Mouse (Mus musculus) olfactory bulb, adult 2 months (tissue): Measurements from ENCODE around the gene Tbc1d5. TPM values are rescaled to one million over a fixed set of nuclear protein-coding genes. Genes with fewer than 3 reads are reported as not detected.

ENCODE experiments used
- H3K27ac ChIP-seq: fragments of 200-500 bp; 2 replicates; pipeline ENCODE4 v1.5.1; 2012; ENCODE audit warnings: low read depth, low read length; ENCODE audit not compliant: insufficient read depth
- H3K4me1 ChIP-seq: fragments of 200-500 bp; 2 replicates; pipeline ENCODE4 v1.6.1; 2012; ENCODE audit warnings: low read length; ENCODE audit not compliant: control insufficient read depth, insufficient read depth
- H3K4me3 ChIP-seq: fragments of 200-500 bp; 2 replicates; pipeline ENCODE4 v1.5.1; 2012; ENCODE audit warnings: mild to moderate bottlenecking, low read depth, low read length, moderate library complexity; ENCODE audit not compliant: insufficient read depth
- CTCF ChIP-seq: fragments of 200-500 bp; IDR thresholded peaks from 2 replicates; pipeline ENCODE4 v1.5.1; 2012; ENCODE audit warnings: low read depth, mild to moderate bottlenecking, low read length, moderate library complexity; ENCODE audit not compliant: insufficient read depth
- POLR2A ChIP-seq: fragments of 200-500 bp; IDR thresholded peaks from 2 replicates; pipeline ENCODE4 v1.6.1; 2012; ENCODE audit warnings: mild to moderate bottlenecking, low read depth, low read length, moderate library complexity; ENCODE audit not compliant: insufficient read depth
- WGBS: fragments of 180-500 bp; shearing (Covaris S2); methylation state at CpG from one replicate; pipeline ENCODE4 v1.1.7; 2018; 5-methylcytosine and 5-hydroxymethylcytosine counted together
- polyA plus RNA-seq: library from polyadenylated mRNA; stranded (reverse); fragments of >200 nt; gene quantifications from 2 replicates; pipeline ENCODE4 v1.2.4, GENCODE M21; 2012; ENCODE audit warnings: low replicate concordance; ENCODE audit not compliant: missing spikeins, insufficient read depth, insufficient read length

Tbc1d5 gene
- polyA plus RNA-seq, 1 experiment = not detected

DNA sequence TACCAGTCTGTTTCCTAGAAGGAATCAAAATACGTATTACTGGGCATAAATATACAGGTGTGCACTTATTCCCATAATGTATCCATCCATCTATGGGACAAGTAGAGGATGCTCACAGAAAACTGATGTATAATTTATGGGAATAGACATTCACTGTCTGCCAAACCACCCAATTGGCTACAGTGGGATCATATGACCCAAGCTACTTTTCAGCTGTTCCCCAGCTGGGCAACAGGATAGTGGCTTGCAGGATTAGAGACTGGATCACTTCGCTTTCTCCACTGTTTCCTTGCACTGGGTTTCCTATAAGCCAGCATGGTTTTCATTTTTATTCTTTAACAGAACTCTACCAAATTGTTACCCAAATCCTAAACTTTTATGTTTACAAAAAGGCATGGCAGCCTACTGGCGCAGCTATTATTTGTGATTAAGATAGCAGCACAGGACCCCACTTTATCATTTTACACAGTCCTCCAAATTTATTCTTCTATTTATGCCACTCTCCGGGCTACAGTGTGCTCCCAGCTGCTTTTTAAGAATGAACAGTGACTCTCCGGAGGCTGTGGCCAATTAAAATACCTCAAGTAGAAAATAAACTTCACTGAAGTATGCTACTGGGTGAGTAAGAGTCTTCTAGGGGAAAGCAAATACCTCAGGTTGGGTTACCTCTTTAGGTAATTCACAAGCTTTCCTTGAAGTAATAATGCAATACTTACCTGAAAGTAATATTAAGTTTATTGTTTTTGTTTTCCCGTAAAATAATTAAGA lies 270.4 kb downstream of the Tbc1d5 start:
- H3K27ac ChIP-seq = no peak overlapping the region
- WGBS = 65% methylated on average over 6 of the region's 6 CpGs
- no peaks in the 10 kb centered on the region for H3K4me1 ChIP-seq
- no peak for TF ChIP-seq CTCF
- TF ChIP-seq POLR2A = no peak
- no peak overlapping the region for H3K4me3 ChIP-seq

DNA sequence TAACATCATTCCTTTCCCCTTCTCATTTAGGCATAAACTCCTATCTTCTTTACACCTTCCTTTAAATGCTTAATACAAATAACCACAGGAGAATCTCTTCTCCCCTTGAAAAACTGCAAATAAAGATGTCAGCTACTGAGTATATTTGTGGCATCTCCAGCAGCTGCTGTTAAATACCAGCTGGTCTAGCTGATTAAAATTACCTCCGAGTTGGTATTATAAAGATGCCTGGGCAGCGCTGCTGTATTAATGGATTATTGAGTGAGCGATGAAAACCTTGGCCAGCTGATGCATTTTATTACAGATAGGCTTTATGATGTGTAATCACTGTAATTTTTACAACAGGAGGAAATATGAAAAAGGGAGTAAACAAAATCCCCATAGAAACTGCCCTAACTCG lies 271.0 kb downstream of the Tbc1d5 start:
- Histone ChIP-seq H3K4me1 (no peaks in the 10 kb centered on the region), H3K27ac (no peak overlapping the region), H3K4me3 (no peak overlapping the region)
- 47% methylated on average over 4 of the region's 4 CpGs for WGBS
- TF ChIP-seq POLR2A = no peak
- TF ChIP-seq CTCF = no peak

DNA sequence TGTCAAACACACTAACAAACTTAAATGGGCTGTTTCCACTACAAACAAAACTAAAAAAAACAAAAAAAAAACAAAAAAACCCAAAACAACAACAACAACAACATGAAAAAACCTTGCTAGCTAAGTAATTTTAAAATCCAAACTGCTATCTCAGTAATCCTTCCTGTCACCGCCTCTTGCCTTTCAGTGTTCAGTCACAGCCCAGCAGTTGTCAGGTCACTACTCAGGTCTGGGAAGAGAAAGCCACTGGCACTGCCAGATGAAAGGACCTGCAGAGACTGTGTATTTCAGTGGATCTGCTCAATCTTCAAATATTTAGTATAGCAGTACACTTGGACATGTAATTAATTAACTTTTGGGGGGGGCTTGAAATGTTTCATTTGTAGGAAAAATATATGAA lies 272.5 kb downstream of the Tbc1d5 start:
- Histone ChIP-seq H3K4me1 (no peaks in the 10 kb centered on the region), H3K27ac (no peak overlapping the region), H3K4me3 (no peak overlapping the region)
- 91% methylated on average over 1 of the region's 1 CpGs for WGBS
- TF ChIP-seq CTCF = no peak
- no peak for TF ChIP-seq POLR2A

DNA sequence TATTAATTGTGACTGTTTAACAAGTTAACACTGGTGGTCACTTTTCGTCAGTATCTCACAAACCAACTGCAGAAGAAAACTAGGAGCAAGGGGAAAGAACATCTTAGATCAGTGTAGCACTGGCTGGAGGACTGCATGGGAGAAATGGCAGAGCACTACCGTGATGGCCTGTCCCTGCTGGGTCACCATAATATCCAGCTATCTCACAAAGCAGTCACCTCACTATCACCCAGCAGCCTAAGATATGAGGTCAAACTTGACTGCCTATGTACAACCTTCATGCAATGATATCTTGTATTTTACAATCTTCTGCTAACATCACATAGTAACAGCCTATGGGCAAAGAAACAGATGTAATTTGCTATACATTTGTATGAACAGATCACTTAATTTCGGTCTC lies 274.7 kb downstream of the Tbc1d5 start:
- TF ChIP-seq CTCF (no peak), POLR2A (no peak)
- Histone ChIP-seq H3K4me1 (no peaks in the 10 kb centered on the region), H3K4me3 (no peak overlapping the region), H3K27ac (no peak overlapping the region)
- WGBS = 96% methylated on average over 3 of the region's 3 CpGs

DNA sequence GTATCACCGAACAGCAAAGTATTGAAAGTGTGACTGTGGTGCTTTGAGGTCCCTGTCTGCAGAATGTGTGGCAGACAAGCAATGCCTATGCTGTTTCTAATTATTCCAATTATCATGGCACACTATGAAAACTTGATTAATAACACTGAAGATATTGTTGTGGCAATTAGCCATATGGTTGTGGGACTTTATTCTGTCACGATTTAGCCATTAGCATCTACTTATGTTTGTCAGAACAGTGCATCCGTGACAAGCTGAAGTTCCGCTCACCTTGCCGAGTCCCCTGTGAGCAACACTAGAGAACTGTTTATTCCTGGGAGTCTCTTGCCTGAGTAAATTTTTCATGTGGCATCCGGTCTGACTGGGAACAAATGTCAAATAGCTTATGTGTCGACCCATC lies 281.3 kb downstream of the Tbc1d5 start:
- TF ChIP-seq POLR2A = no peak
- no peak for TF ChIP-seq CTCF

DNA sequence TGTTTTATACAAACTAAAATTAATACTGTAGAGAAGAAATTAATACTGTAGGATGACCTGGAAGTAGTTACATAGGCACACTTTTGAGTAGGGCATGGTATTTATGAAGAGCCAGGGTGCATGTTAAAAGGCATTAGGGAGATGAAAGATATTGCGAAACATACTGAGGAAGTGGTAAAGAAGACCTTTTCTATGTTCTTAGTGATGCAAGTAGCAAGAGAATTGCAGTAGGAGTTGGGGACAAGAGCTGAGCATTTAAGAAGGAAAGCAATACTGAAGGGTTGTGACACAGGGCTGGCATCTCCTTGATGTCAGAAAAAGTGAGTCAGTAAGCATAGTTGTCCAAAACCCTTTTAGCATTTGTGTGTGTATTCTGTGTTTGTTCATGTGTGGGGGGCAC lies 289.7 kb downstream of the Tbc1d5 start:
- no peak overlapping the region for H3K27ac ChIP-seq
- TF ChIP-seq CTCF (no peak), POLR2A (no peak)
- no peaks in the 10 kb centered on the region for H3K4me1 ChIP-seq
- WGBS = 100% methylated on average over 1 of the region's 1 CpGs
- no peak overlapping the region for H3K4me3 ChIP-seq

More for the DNA sequence above, 281.3 kb downstream of the Tbc1d5 start:
- Histone ChIP-seq H3K4me3 (no peak overlapping the region), H3K4me1 (no peaks in the 10 kb centered on the region), H3K27ac (no peak overlapping the region)
- 91% methylated on average over 7 of the region's 7 CpGs for WGBS

DNA sequence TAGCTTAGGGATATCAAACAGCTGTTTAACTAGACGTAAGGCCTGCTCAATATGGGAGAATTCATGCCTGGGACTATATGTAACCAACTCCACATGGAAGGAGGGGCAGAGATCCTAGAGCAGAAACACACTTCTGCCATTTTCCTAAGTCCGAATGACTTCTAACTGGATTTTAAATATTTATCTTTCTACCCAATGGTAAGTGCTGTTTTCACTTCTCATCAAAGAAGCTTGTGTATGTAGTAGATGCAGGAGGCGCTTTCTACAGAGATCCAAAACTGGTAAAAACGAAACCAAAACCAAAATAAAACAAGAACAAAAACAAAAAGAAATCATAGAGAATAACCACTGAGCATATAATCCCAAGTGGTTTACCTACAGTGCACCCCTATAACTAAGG lies 299.2 kb downstream of the Tbc1d5 start:
- WGBS = 93% methylated on average over 4 of the region's 4 CpGs
- Histone ChIP-seq H3K4me1 (no peaks in the 10 kb centered on the region), H3K27ac (no peak overlapping the region), H3K4me3 (no peak overlapping the region)
- TF ChIP-seq POLR2A = no peak
- no peak for TF ChIP-seq CTCF

DNA sequence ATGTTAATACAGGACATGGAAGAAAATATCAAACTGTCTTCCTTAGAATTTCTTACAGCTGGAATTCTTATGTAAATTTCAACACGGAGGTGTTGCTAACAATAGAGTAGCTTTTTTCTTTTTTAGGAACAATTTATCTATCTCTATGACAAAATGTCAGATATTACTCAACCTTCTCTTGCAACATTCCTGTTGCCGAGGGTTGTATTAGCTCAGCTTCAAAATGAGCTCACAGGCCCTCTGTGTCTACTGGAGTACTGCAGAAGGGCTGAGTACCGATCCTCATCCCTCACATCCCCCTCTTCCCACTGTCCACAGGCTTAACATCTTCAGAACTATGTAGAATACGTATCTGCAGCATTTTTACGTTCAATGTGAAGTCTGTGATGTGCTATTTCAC lies 302.7 kb downstream of the Tbc1d5 start:
- no peak overlapping the region for H3K27ac ChIP-seq
- TF ChIP-seq CTCF (no peak), POLR2A (no peak)
- H3K4me1 ChIP-seq = no peaks in the 10 kb centered on the region
- H3K4me3 ChIP-seq = no peak overlapping the region
- WGBS = 86% methylated on average over 5 of the region's 5 CpGs

DNA sequence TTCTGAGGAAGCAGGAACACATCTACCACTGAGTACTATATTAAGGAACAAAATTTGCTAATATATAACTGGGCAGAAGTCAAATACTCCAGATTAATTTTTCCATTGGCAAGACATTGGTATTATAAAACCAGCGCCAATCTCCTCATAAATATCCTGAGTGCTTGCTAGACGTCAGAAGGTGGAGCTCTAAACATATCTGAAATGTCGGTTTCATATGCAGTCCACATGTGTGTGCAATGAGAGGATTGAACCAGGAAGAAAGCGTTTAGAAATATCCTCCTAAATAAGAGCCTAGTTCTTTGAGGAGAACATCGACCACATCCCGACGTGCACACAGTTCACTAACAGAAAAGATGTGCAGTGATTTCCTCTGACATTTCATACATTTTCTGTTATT lies 305.1 kb downstream of the Tbc1d5 start:
- no peak overlapping the region for H3K4me3 ChIP-seq
- WGBS = 76% methylated on average over 7 of the region's 7 CpGs
- H3K27ac ChIP-seq = no peak overlapping the region
- no peak for TF ChIP-seq CTCF
- no peak for TF ChIP-seq POLR2A
- H3K4me1 ChIP-seq = no peaks in the 10 kb centered on the region

DNA sequence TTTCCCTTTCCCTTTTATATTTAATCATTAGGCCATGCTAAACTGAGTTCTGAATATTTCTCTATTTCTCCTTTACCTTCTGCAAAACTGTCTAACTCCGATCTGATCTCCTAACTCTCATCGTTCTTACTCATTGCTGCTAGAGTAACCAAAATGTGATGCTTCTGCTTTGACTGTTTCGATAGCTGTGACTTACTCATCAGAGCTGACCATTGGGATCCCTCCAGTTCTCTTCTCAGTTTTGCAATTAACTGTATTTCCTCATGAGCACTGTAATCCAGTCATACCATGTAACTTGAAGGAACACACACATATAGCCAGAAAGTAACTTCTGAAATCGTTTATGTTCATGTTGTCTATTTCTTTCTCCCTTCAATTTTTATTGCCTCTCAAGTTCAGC lies 306.6 kb downstream of the Tbc1d5 start:
- TF ChIP-seq CTCF (no peak), POLR2A (no peak)
- WGBS = 90% methylated on average over 4 of the region's 4 CpGs
- Histone ChIP-seq H3K4me3 (no peak overlapping the region), H3K27ac (no peak overlapping the region), H3K4me1 (no peaks in the 10 kb centered on the region)
